8 mouse cellular contexts compared by ENCODE assay signal in the genomic region with DNA sequence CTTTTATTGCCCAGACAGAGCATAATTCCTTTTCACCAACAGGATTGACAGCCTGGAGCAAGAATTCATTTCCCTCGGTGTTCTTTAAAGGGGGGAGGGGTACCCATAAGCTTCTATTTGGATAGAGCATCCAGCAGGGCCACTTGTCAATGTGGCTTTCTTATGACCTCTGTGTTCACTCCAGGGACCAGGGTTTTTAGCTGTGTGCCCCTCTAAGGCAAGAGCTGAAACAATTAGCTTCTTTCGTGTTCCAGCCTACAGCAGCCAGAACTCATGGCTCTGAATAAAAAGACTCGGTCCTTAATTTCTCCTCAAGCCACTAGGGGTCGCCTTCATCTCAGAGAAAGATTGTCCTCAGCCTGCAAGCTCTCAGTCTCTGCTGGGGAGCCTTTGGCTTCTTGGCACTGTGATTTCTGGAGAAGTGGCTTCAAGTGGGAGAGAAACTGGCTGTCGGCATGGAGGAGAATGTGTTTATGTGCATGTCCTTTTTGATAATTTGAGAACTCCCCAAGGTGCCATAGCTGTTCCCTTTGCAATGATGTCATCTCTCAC. TPM values are rescaled to one million over a fixed set of nuclear protein-coding genes. Genes with fewer than 3 reads are reported as not detected.
A peak's percentile ranks its signal among the peaks of the same experiment; 100 is the strongest.
DNase-seq lines count a peak whose midpoint lies in the region; ATAC-seq lines count a peak whose summit lies in the region.

No protein-coding gene starts in this region.

- H3K4me3 ChIP-seq in forebrain, embryonic 11.5 days (ENCODE audit: low read depth, low read length), result no peak overlapping the region
- peak overlapping the region; percentile 18; the same call in 1 of the 2 replicates for H3K4me3 ChIP-seq in heart, embryonic 15.5 days
- no peak overlapping the region for H3K4me3 ChIP-seq in liver, embryonic 12.5 days
- H3K4me3 ChIP-seq in stomach, embryonic 16.5 days (replicated peaks; ENCODE audit: low read length), result no peak overlapping the region

- no peaks in the 10 kb centered on the region for H3K36me3 ChIP-seq in forebrain, embryonic 11.5 days (ENCODE audit: control insufficient read depth, insufficient read depth, low read length)
- H3K36me3 ChIP-seq in heart, embryonic 15.5 days, result no peaks in the 10 kb centered on the region
- no peaks in the 10 kb centered on the region for H3K36me3 ChIP-seq in liver, embryonic 12.5 days
- no peaks in the 10 kb centered on the region for H3K36me3 ChIP-seq in stomach, embryonic 16.5 days (ENCODE audit: control insufficient read depth, insufficient read depth, low read length)

- peaks cover 6% of the 10 kb centered on the region for H3K9me3 ChIP-seq in forebrain, embryonic 11.5 days (ENCODE audit: control insufficient read depth, low read length)
- H3K9me3 ChIP-seq in heart, embryonic 15.5 days (replicated peaks), result 0 out of 2 replicates have a peak, but pooled peaks cover under 1% of the 10 kb centered on the region
- H3K9me3 ChIP-seq in liver, embryonic 12.5 days (replicated peaks), result peaks cover 13% of the 10 kb centered on the region
- H3K9me3 ChIP-seq in stomach, embryonic 16.5 days (replicated peaks; ENCODE audit: control insufficient read depth, low read length), result 0 out of 2 replicates have a peak, but pooled peaks cover 5% of the 10 kb centered on the region

- H3K4me2 ChIP-seq in forebrain, embryonic 11.5 days (ENCODE audit: low read depth, low read length, severe bottlenecking), result peak overlapping the region; percentile 24; the same call in 1 of the 2 replicates
- H3K4me2 ChIP-seq in heart, embryonic 15.5 days, result peak overlapping the region; percentile 49
- peak overlapping the region; percentile 43 for H3K4me2 ChIP-seq in liver, embryonic 12.5 days
- no peak overlapping the region for H3K4me2 ChIP-seq in stomach, embryonic 16.5 days (ENCODE audit: low read depth, low read length)

- DNase-seq in c-Kit-negative CD71-positive TER-119-positive erythroid progenitor cells, embryonic 14.5 days (ENCODE audit: low read depth, low spot score), result peak; percentile 64
- peak; percentile 81 for DNase-seq in forebrain, embryonic 11.5 days (ENCODE audit: low spot score)
- DNase-seq in kidney, postnatal 14 days, result peak; percentile 91
- DNase-seq in neural tube, embryonic 10.5 days (ENCODE audit: extremely low spot score, low spot score), result peak; percentile 79

- 3% methylated on average over 5 of the region's 5 CpGs for WGBS in forebrain, embryonic 11.5 days
- WGBS in heart, embryonic 15.5 days, result 8% methylated on average over 5 of the region's 5 CpGs
- 5% methylated on average over 5 of the region's 5 CpGs for WGBS in liver, embryonic 12.5 days (ENCODE audit: insufficient replicate concordance)
- 7% methylated on average over 5 of the region's 5 CpGs for WGBS in stomach, embryonic 16.5 days

- H3K4me1 ChIP-seq in forebrain, embryonic 11.5 days (replicated peaks; ENCODE audit: control insufficient read depth, insufficient read depth, low read length), result peaks cover 10% of the 10 kb centered on the region
- H3K4me1 ChIP-seq in heart, embryonic 15.5 days (replicated peaks), result peaks cover 40% of the 10 kb centered on the region
- peaks cover 29% of the 10 kb centered on the region for H3K4me1 ChIP-seq in liver, embryonic 12.5 days
- peaks cover 21% of the 10 kb centered on the region; the same call in 1 of the 2 replicates for H3K4me1 ChIP-seq in stomach, embryonic 16.5 days (ENCODE audit: control insufficient read depth, insufficient read depth, low read length)

- ATAC-seq in CD4-positive, CD25-positive, alpha-beta regulatory T cell, adult 4 months, result peak; percentile 74
- peak; percentile 58; the same call in 1 of the 2 replicates for ATAC-seq in forebrain, embryonic 11.5 days (replicated peaks; ENCODE audit: low FRiP score)
- ATAC-seq in heart, embryonic 15.5 days (replicated peaks; ENCODE audit: insufficient number of reproducible peaks, insufficient read depth, low FRiP score, low read depth), result peak; percentile 50
- 0 out of 2 replicates have a peak, but pooled peaks have one; percentile 43 for ATAC-seq in liver, embryonic 12.5 days
- peak; percentile 54; the same call in 1 of the 2 replicates for ATAC-seq in stomach, embryonic 16.5 days (ENCODE audit: insufficient read depth, low FRiP score)

- H3K27me3 ChIP-seq in forebrain, embryonic 11.5 days (ENCODE audit: control insufficient read depth, insufficient read depth, low read length), result peaks cover 6% of the 10 kb centered on the region
- H3K27me3 ChIP-seq in heart, embryonic 15.5 days, result peaks cover 7% of the 10 kb centered on the region; the same call in 1 of the 2 replicates
- H3K27me3 ChIP-seq in liver, embryonic 12.5 days (replicated peaks), result peaks cover 39% of the 10 kb centered on the region
- no peaks in the 10 kb centered on the region; the same call in 1 of the 2 replicates for H3K27me3 ChIP-seq in stomach, embryonic 16.5 days (ENCODE audit: control insufficient read depth, insufficient read depth, low read length)

- no peak overlapping the region for H3K9ac ChIP-seq in forebrain, embryonic 11.5 days (ENCODE audit: low read length)
- H3K9ac ChIP-seq in heart, embryonic 15.5 days, result no peak overlapping the region
- no peak overlapping the region for H3K9ac ChIP-seq in liver, embryonic 12.5 days
- 0 out of 2 replicates have a peak overlapping the region, but pooled peaks have one; percentile 18 for H3K9ac ChIP-seq in stomach, embryonic 16.5 days (ENCODE audit: low read length)

- H3K27ac ChIP-seq in forebrain, embryonic 11.5 days (ENCODE audit: low read depth, low read length), result 0 out of 2 replicates have a peak overlapping the region, but pooled peaks have one; percentile 50
- H3K27ac ChIP-seq in heart, embryonic 15.5 days, result peak overlapping the region; percentile 83
- H3K27ac ChIP-seq in liver, embryonic 12.5 days, result no peak overlapping the region
- H3K27ac ChIP-seq in stomach, embryonic 16.5 days (ENCODE audit: low read length), result no peak overlapping the region; the same call in 1 of the 2 replicates

RNA-seq across cellular contexts. Expression of gene Npr2, which starts 1.6 kb away (rescaled TPM):
- not detected for polyA plus RNA-seq in CD4-positive, CD25-positive, alpha-beta regulatory T cell, adult 4 months (2017; shearing (Covaris generic))
- polyA plus RNA-seq in forebrain, embryonic 11.5 days (2014; fragmentation: Nextera tagmentation; extraction: Ambion mirVana), result 9.8 and 10.8 TPM in 2 replicates
- 6.7 and 10.8 TPM in 2 replicates for polyA plus RNA-seq in heart, embryonic 15.5 days (2015; fragmentation: Nextera tagmentation; extraction: Ambion mirVana)
- 1.5 and 2.1 TPM in 2 replicates for polyA plus RNA-seq in liver, embryonic 12.5 days (2016; fragmentation: Nextera tagmentation; extraction: Ambion mirVana)
- polyA plus RNA-seq in stomach, embryonic 16.5 days (2015; fragmentation: Nextera tagmentation; extraction: Ambion mirVana), result 8.9 and 9.6 TPM in 2 replicates

RNA-seq across cellular contexts. Expression of gene Spag8, which starts 23.3 kb away (rescaled TPM):
- polyA plus RNA-seq in CD4-positive, CD25-positive, alpha-beta regulatory T cell, adult 4 months (2017; shearing (Covaris generic)), result not detected
- 1.7 and 2.3 TPM in 2 replicates for polyA plus RNA-seq in forebrain, embryonic 11.5 days (2014; fragmentation: Nextera tagmentation; extraction: Ambion mirVana)
- 0.30 and 0.77 TPM in 2 replicates for polyA plus RNA-seq in heart, embryonic 15.5 days (2015; fragmentation: Nextera tagmentation; extraction: Ambion mirVana)
- polyA plus RNA-seq in liver, embryonic 12.5 days (2016; fragmentation: Nextera tagmentation; extraction: Ambion mirVana), result 0.20 and 0.36 TPM in 2 replicates
- 1.3 TPM in 2 replicates for polyA plus RNA-seq in stomach, embryonic 16.5 days (2015; fragmentation: Nextera tagmentation; extraction: Ambion mirVana)

RNA-seq across cellular contexts. Expression of gene Hint2, which starts 26.2 kb away (rescaled TPM):
- polyA plus RNA-seq in CD4-positive, CD25-positive, alpha-beta regulatory T cell, adult 4 months (2017; shearing (Covaris generic)), result 10 to 100 TPM; 38.8 to 43.7 TPM
- 64.1 and 66.8 TPM in 2 replicates for polyA plus RNA-seq in forebrain, embryonic 11.5 days (2014; fragmentation: Nextera tagmentation; extraction: Ambion mirVana)
- 150 and 188 TPM in 2 replicates for polyA plus RNA-seq in heart, embryonic 15.5 days (2015; fragmentation: Nextera tagmentation; extraction: Ambion mirVana)
- 59.8 and 66.1 TPM in 2 replicates for polyA plus RNA-seq in liver, embryonic 12.5 days (2016; fragmentation: Nextera tagmentation; extraction: Ambion mirVana)
- 97.0 and 101 TPM in 2 replicates for polyA plus RNA-seq in stomach, embryonic 16.5 days (2015; fragmentation: Nextera tagmentation; extraction: Ambion mirVana)

RNA-seq across cellular contexts. Expression of gene Tmem8b, which starts 38.7 kb away (rescaled TPM):
- 1 to 10 TPM in 1 of 2 experiments, under 1 TPM in 1; 0.77 to 1.8 TPM for polyA plus RNA-seq in CD4-positive, CD25-positive, alpha-beta regulatory T cell, adult 4 months (2017; shearing (Covaris generic))
- 5.2 and 6.4 TPM in 2 replicates for polyA plus RNA-seq in forebrain, embryonic 11.5 days (2014; fragmentation: Nextera tagmentation; extraction: Ambion mirVana)
- 3.8 and 4.6 TPM in 2 replicates for polyA plus RNA-seq in heart, embryonic 15.5 days (2015; fragmentation: Nextera tagmentation; extraction: Ambion mirVana)
- 0.44 and 0.53 TPM in 2 replicates for polyA plus RNA-seq in liver, embryonic 12.5 days (2016; fragmentation: Nextera tagmentation; extraction: Ambion mirVana)
- 3.0 and 3.5 TPM in 2 replicates for polyA plus RNA-seq in stomach, embryonic 16.5 days (2015; fragmentation: Nextera tagmentation; extraction: Ambion mirVana)

RNA-seq across cellular contexts. Expression of gene Fam221b, which starts 38.8 kb away (rescaled TPM):
- 1 to 10 TPM; 2.4 to 2.6 TPM for polyA plus RNA-seq in CD4-positive, CD25-positive, alpha-beta regulatory T cell, adult 4 months (2017; shearing (Covaris generic))
- polyA plus RNA-seq in forebrain, embryonic 11.5 days (2014; fragmentation: Nextera tagmentation; extraction: Ambion mirVana), result 2.5 and 2.7 TPM in 2 replicates
- polyA plus RNA-seq in heart, embryonic 15.5 days (2015; fragmentation: Nextera tagmentation; extraction: Ambion mirVana), result 1.6 and 4.0 TPM in 2 replicates
- 1.5 and 1.8 TPM in 2 replicates for polyA plus RNA-seq in liver, embryonic 12.5 days (2016; fragmentation: Nextera tagmentation; extraction: Ambion mirVana)
- polyA plus RNA-seq in stomach, embryonic 16.5 days (2015; fragmentation: Nextera tagmentation; extraction: Ambion mirVana), result 2.6 and 3.2 TPM in 2 replicates

Comparison
In these comparisons a context has a peak if more than half of its experiments do, and no peak if none do; other contexts are left out.
1. H3K27ac ChIP-seq: peak in forebrain, embryonic 11.5 days (single experiment) and heart, embryonic 15.5 days (single experiment); none in liver, embryonic 12.5 days (single experiment) and stomach, embryonic 16.5 days (single experiment).
2. Peak in every context shown above with its lines, with median percentiles within 50 percentile points of each other: ATAC-seq and DNase-seq.